Mouse (Mus musculus): ENCODE results near the gene Fbxl7. TPM values are rescaled to one million over a fixed set of nuclear protein-coding genes. Genes with fewer than 3 reads are reported as not detected.

Fbxl7 gene
- total and polyA plus RNA-seq, 3 experiments = 0.05 TPM; not detected in 2

DNA sequence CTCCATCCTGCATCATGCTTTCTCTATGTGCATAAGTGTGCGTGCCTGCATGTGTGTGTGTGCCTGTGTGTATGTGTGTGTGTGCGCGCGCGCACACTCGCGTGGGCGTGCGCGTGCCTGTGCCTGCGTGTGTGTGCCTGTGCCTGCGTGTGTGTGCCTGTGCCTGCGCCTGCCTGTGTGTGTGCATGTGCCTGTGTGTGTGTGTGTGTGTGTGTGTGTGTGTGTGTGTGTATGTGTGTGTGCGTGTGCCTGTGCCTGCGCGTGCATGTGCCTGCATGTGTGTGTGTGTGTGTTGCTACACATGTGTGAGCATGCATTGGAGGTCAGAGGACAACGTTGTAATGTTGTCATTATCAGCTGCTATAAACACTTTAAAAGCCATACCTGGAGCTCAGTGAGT lies 272.1 kb downstream of the Fbxl7 start:
- ATAC-seq (ENCODE audit: extremely low read depth, insufficient number of reproducible peaks, low FRiP score, poor library complexity, severe bottlenecking) (no peak), DNase-seq (ENCODE audit: low spot score) (no peak)
- H3K36me3 ChIP-seq (replicated peaks) = no peaks in the 10 kb centered on the region
- TF ChIP-seq CTCF (IDR thresholded peaks at IDR 0.05; ENCODE audit: low read depth, low read length) (no peak), GATA2 (IDR thresholded peaks at IDR 0.05; ENCODE audit: borderline replicate concordance, low read depth, low read length) (no peak), POLR2AphosphoS5 (IDR thresholded peaks at IDR 0.05; ENCODE audit: insufficient replicate concordance, low read depth, low read length) (no peak), TAL1 (conservative IDR thresholded peaks at IDR 0.05; ENCODE audit: low read depth, low read length) (no peak), GATA1 (IDR thresholded peaks at IDR 0.05; ENCODE audit: borderline replicate concordance, low read length) (no peak)
- no peak overlapping the region for H3K4me3 ChIP-seq (ENCODE audit: low read depth, low read length)
- no peaks in the 10 kb centered on the region for H3K4me1 ChIP-seq (ENCODE audit: insufficient read depth, low read depth, low read length)
- H3K27me3 ChIP-seq (ENCODE audit: insufficient read depth, low read length) = no peaks in the 10 kb centered on the region
- H3K9me3 ChIP-seq (replicated peaks) = no peaks in the 10 kb centered on the region

- DNase-seq (ENCODE audit: low spot score) = no peak
Measured at GRCm38 (mm10) chr15:26620279-26620678, 275.1 kb downstream of the Fbxl7 start.

GRCm38 (mm10) chr15:26619221-26619620 lies 276.2 kb downstream of the Fbxl7 start:
- TF ChIP-seq GATA2 (IDR thresholded peaks at IDR 0.05; ENCODE audit: borderline replicate concordance, low read depth, low read length) (no peak), TAL1 (conservative IDR thresholded peaks at IDR 0.05; ENCODE audit: low read depth, low read length) (no peak), GATA1 (IDR thresholded peaks at IDR 0.05; ENCODE audit: borderline replicate concordance, low read length) (no peak), CTCF (IDR thresholded peaks at IDR 0.05; ENCODE audit: low read depth, low read length) (no peak), POLR2AphosphoS5 (IDR thresholded peaks at IDR 0.05; ENCODE audit: insufficient replicate concordance, low read depth, low read length) (no peak)
- no peaks in the 10 kb centered on the region for H3K36me3 ChIP-seq (replicated peaks)
- H3K4me1 ChIP-seq (ENCODE audit: insufficient read depth, low read depth, low read length) = no peaks in the 10 kb centered on the region
- H3K9me3 ChIP-seq (replicated peaks) = no peaks in the 10 kb centered on the region
- no peak overlapping the region for H3K4me3 ChIP-seq (ENCODE audit: low read depth, low read length)
- DNase-seq (ENCODE audit: low spot score) = no peak
- no peaks in the 10 kb centered on the region for H3K27me3 ChIP-seq (ENCODE audit: insufficient read depth, low read length)
- ATAC-seq (ENCODE audit: extremely low read depth, insufficient number of reproducible peaks, low FRiP score, poor library complexity, severe bottlenecking) = no peak

More at GRCm38 (mm10) chr15:26620279-26620678, 275.1 kb downstream of the Fbxl7 start:
- no peak overlapping the region for H3K4me3 ChIP-seq (ENCODE audit: low read depth, low read length)
- H3K27me3 ChIP-seq (ENCODE audit: insufficient read depth, low read length) = no peaks in the 10 kb centered on the region
- TF ChIP-seq GATA2 (IDR thresholded peaks at IDR 0.05; ENCODE audit: borderline replicate concordance, low read depth, low read length) (no peak), TAL1 (conservative IDR thresholded peaks at IDR 0.05; ENCODE audit: low read depth, low read length) (no peak), CTCF (IDR thresholded peaks at IDR 0.05; ENCODE audit: low read depth, low read length) (no peak), POLR2AphosphoS5 (IDR thresholded peaks at IDR 0.05; ENCODE audit: insufficient replicate concordance, low read depth, low read length) (no peak), GATA1 (IDR thresholded peaks at IDR 0.05; ENCODE audit: borderline replicate concordance, low read length) (no peak)
- H3K9me3 ChIP-seq (replicated peaks) = no peaks in the 10 kb centered on the region
- no peaks in the 10 kb centered on the region for H3K36me3 ChIP-seq (replicated peaks)
- ATAC-seq (ENCODE audit: extremely low read depth, insufficient number of reproducible peaks, low FRiP score, poor library complexity, severe bottlenecking) = no peak
- H3K4me1 ChIP-seq (ENCODE audit: insufficient read depth, low read depth, low read length) = no peaks in the 10 kb centered on the region

- Histone ChIP-seq H3K4me3 (ENCODE audit: low read depth, low read length) (no peak overlapping the region), H3K4me1 (ENCODE audit: insufficient read depth, low read depth, low read length) (no peaks in the 10 kb centered on the region), H3K27me3 (ENCODE audit: insufficient read depth, low read length) (no peaks in the 10 kb centered on the region), H3K36me3 (replicated peaks) (no peaks in the 10 kb centered on the region), H3K9me3 (replicated peaks) (no peaks in the 10 kb centered on the region)
- ATAC-seq (ENCODE audit: extremely low read depth, insufficient number of reproducible peaks, low FRiP score, poor library complexity, severe bottlenecking) (no peak), DNase-seq (ENCODE audit: low spot score) (no peak)
- no peak for TF ChIP-seq TAL1 (conservative IDR thresholded peaks at IDR 0.05; ENCODE audit: low read depth, low read length)
- no peak for TF ChIP-seq CTCF (IDR thresholded peaks at IDR 0.05; ENCODE audit: low read depth, low read length)
- TF ChIP-seq GATA1 (IDR thresholded peaks at IDR 0.05; ENCODE audit: borderline replicate concordance, low read length) = no peak
- no peak for TF ChIP-seq GATA2 (IDR thresholded peaks at IDR 0.05; ENCODE audit: borderline replicate concordance, low read depth, low read length)
- no peak for TF ChIP-seq POLR2AphosphoS5 (IDR thresholded peaks at IDR 0.05; ENCODE audit: insufficient replicate concordance, low read depth, low read length)
Measured at GRCm38 (mm10) chr15:26596239-26596638, 299.1 kb downstream of the Fbxl7 start.

- TF ChIP-seq POLR2AphosphoS5 (IDR thresholded peaks at IDR 0.05; ENCODE audit: insufficient replicate concordance, low read depth, low read length) = no peak
- no peak for TF ChIP-seq TAL1 (conservative IDR thresholded peaks at IDR 0.05; ENCODE audit: low read depth, low read length)
- no peak for TF ChIP-seq GATA1 (IDR thresholded peaks at IDR 0.05; ENCODE audit: borderline replicate concordance, low read length)
- TF ChIP-seq GATA2 (IDR thresholded peaks at IDR 0.05; ENCODE audit: borderline replicate concordance, low read depth, low read length) = no peak
- no peak for TF ChIP-seq CTCF (IDR thresholded peaks at IDR 0.05; ENCODE audit: low read depth, low read length)
- no peak for ATAC-seq (ENCODE audit: extremely low read depth, insufficient number of reproducible peaks, low FRiP score, poor library complexity, severe bottlenecking)
- H3K36me3 ChIP-seq (replicated peaks) = no peaks in the 10 kb centered on the region
Measured at GRCm38 (mm10) chr15:26579947-26580709, 315.3 kb downstream of the Fbxl7 start.

DNA sequence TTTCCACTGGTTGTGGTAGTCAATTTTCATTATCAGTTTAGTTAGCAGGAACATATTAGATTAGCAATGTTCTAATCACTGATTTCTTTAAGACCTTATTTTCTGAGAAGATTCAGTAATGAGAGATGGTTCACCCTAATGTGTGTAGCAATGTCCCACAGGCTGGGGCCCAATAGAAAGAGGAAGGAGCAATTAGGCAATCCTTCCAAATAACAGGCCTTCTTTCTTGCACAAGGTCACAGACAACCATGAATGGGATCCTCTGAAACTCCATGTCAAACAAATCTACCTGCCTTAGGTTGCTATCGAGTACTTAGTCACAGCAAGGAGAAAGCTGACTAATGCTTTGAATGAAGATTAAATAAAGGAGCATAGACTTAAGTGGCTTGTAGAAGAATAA lies 316.9 kb downstream of the Fbxl7 start:
- no peaks in the 10 kb centered on the region for H3K9me3 ChIP-seq (replicated peaks)
- no peak for TF ChIP-seq GATA2 (IDR thresholded peaks at IDR 0.05; ENCODE audit: borderline replicate concordance, low read depth, low read length)
- TF ChIP-seq POLR2AphosphoS5 (IDR thresholded peaks at IDR 0.05; ENCODE audit: insufficient replicate concordance, low read depth, low read length) = no peak
- no peak for TF ChIP-seq GATA1 (IDR thresholded peaks at IDR 0.05; ENCODE audit: borderline replicate concordance, low read length)
- TF ChIP-seq CTCF (IDR thresholded peaks at IDR 0.05; ENCODE audit: low read depth, low read length) = no peak
- no peak for TF ChIP-seq TAL1 (conservative IDR thresholded peaks at IDR 0.05; ENCODE audit: low read depth, low read length)
- no peaks in the 10 kb centered on the region for H3K4me1 ChIP-seq (ENCODE audit: insufficient read depth, low read depth, low read length)
- H3K27me3 ChIP-seq (ENCODE audit: insufficient read depth, low read length) = no peaks in the 10 kb centered on the region
- ATAC-seq (ENCODE audit: extremely low read depth, insufficient number of reproducible peaks, low FRiP score, poor library complexity, severe bottlenecking) (no peak), DNase-seq (ENCODE audit: low spot score) (no peak)
- no peaks in the 10 kb centered on the region for H3K36me3 ChIP-seq (replicated peaks)
- H3K4me3 ChIP-seq (ENCODE audit: low read depth, low read length) = no peak overlapping the region

More at GRCm38 (mm10) chr15:26579947-26580709, 315.3 kb downstream of the Fbxl7 start:
- no peaks in the 10 kb centered on the region for H3K4me1 ChIP-seq (ENCODE audit: insufficient read depth, low read depth, low read length)
- H3K27me3 ChIP-seq (ENCODE audit: insufficient read depth, low read length) = no peaks in the 10 kb centered on the region
- DNase-seq (ENCODE audit: low spot score) = no peak
- no peaks in the 10 kb centered on the region for H3K9me3 ChIP-seq (replicated peaks)
- H3K4me3 ChIP-seq (ENCODE audit: low read depth, low read length) = no peak overlapping the region

Measured in G1E (cell line).